Mouse (Mus musculus): ENCODE measurements around the gene Gm20388. TPM values are rescaled to one million over a fixed set of nuclear protein-coding genes. Genes with fewer than 3 reads are reported as not detected.
A peak's percentile ranks its signal among the peaks of the same experiment; 100 is the strongest.
"Not testable (repeated sequence)": the region's sequence is repeated elsewhere in the genome, so short reads cannot be mapped to it uniquely, and the experiment has no call there.

The Gm20388 gene
- polyA plus RNA-seq, 1 experiment from 2014 or later: 1.7 TPM

DNA sequence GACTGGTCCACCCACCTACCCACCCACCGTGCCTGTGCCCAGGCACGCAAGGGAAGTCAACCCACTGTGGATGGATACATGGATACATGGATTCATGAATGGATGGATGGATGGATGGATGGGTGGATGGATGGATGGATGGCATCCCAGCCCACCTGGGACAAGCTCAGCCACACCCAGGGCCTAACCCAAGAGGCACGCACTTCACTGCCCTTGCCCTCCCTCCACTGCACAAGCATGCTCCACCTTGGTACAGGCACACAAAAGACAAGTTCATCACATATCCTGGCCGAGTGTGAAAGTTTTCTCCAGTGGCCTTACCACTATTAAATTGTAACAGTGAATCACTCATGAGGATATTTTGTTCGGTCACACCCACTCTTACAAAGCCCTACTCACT, 3713.6 kb downstream of the Gm20388 start:
- DNase-seq (ENCODE audit: low spot score): no peak
- H3K9me3 ChIP-seq: no peaks in the 10 kb centered on the region
- 60% methylated on average over 5 of the region's 5 CpGs for WGBS
- peaks cover 48% of the 10 kb centered on the region for H3K27me3 ChIP-seq (ENCODE audit: insufficient read depth, poor library complexity, severe bottlenecking)
- no peak overlapping the region for H3K27ac ChIP-seq
- H3K36me3 ChIP-seq: no peaks in the 10 kb centered on the region
- 0 out of 2 replicates have a peak overlapping the region, but pooled peaks have one; percentile 2 for H3K4me3 ChIP-seq
- H3K4me1 ChIP-seq (replicated peaks): peaks cover 9% of the 10 kb centered on the region

DNA sequence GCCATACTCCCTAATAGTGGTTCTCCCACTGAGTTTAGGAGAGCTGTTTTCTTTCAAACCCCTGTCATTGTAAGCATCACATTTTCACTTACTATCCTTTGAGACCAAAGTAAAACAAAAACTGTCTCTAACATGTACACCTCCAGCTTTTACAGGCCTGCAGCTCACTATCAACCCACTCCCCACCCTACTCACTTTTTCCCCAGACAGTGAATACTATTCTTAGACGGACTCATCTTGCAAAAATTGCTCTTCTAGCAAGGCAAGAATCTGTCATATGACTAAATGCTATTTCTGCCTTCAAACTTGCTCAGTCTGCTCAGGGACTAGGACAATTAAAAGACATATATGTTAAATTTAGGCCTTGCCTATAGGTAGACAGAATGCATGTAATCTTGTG, 3714.1 kb downstream of the Gm20388 start:
- peaks cover 53% of the 10 kb centered on the region for H3K27me3 ChIP-seq (ENCODE audit: insufficient read depth, poor library complexity, severe bottlenecking)
- WGBS: 57% methylated on average over 1 of the region's 1 CpGs

DNA sequence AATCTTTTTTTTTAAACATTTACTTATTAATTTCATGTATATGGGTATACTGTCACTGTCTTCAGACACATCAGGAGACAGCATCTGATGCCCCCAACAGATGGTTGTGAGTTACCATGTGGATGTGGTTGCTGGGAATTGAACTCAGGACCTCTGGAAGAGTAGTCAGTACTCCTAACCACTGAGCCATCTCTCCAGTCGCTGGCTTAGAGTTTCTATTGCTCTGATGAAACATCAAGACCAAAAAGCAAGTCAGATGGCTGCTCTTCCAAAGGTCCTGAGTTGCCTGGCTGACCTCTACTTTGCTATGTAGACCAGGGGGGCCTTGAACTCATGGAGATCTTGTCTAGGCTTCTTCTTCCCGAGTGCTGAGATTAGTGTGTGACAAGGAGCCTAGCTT, 3715.1 kb downstream of the Gm20388 start:
- 30% methylated on average over 2 of the region's 2 CpGs for WGBS
- no peak overlapping the region for H3K4me3 ChIP-seq
- peaks cover 15% of the 10 kb centered on the region for H3K4me1 ChIP-seq (replicated peaks)
- H3K27me3 ChIP-seq (ENCODE audit: insufficient read depth, poor library complexity, severe bottlenecking): peaks cover 63% of the 10 kb centered on the region
- no peak overlapping the region for H3K27ac ChIP-seq
- no peaks in the 10 kb centered on the region for H3K9me3 ChIP-seq
- no peak for DNase-seq (ENCODE audit: low spot score)
- no peaks in the 10 kb centered on the region for H3K36me3 ChIP-seq

More for the DNA sequence above, 3714.1 kb downstream of the Gm20388 start:
- no peaks in the 10 kb centered on the region for H3K36me3 ChIP-seq
- no peaks in the 10 kb centered on the region for H3K9me3 ChIP-seq
- no peak overlapping the region for H3K4me3 ChIP-seq
- DNase-seq (ENCODE audit: low spot score): no peak
- H3K4me1 ChIP-seq (replicated peaks): peaks cover 10% of the 10 kb centered on the region
- H3K27ac ChIP-seq: no peak overlapping the region

DNA sequence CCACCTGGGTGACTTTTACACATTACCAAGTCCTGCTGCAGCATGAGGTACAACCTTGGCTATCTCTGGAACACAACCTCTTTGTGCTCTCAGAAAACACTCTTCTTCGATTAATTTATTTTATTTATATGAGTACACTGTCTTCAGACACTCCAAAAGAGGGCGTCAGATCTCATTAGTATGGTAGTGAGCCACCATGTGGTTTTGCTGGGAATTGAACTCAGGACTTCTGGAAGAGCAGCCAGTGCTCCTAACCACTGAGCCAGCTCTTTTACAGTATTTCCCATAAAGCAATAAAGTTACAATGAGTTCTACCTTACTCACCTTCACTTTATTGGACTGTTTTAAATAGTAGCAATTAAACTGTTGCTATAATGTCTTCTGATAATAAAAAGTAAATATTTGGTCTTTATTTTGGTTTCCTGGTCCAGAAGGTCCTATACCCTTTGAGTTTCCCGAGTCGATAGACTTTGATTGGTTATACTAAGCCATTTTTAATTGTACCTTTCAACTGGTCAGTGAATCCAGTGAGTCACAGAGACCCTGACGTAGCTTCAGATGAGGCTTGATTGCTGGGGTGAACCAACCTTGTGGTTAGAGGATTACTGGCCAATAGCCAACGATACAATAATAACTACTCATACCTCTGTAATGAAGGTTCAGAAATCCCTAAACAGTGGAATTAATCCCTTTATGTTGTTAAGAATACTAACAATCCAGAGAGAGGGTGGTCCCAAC, 3716.9 kb downstream of the Gm20388 start:
- H3K4me1 ChIP-seq (replicated peaks): peaks cover 16% of the 10 kb centered on the region
- no peak overlapping the region for H3K27ac ChIP-seq
- H3K27me3 ChIP-seq (ENCODE audit: insufficient read depth, poor library complexity, severe bottlenecking): peaks cover 72% of the 10 kb centered on the region
- no peaks in the 10 kb centered on the region for H3K36me3 ChIP-seq
- 69% methylated on average over 6 of the region's 6 CpGs for WGBS
- H3K4me3 ChIP-seq: 0 out of 2 replicates have a peak overlapping the region, but pooled peaks have one; percentile 51
- DNase-seq (ENCODE audit: low spot score): no peak
- H3K9me3 ChIP-seq: no peaks in the 10 kb centered on the region

DNA sequence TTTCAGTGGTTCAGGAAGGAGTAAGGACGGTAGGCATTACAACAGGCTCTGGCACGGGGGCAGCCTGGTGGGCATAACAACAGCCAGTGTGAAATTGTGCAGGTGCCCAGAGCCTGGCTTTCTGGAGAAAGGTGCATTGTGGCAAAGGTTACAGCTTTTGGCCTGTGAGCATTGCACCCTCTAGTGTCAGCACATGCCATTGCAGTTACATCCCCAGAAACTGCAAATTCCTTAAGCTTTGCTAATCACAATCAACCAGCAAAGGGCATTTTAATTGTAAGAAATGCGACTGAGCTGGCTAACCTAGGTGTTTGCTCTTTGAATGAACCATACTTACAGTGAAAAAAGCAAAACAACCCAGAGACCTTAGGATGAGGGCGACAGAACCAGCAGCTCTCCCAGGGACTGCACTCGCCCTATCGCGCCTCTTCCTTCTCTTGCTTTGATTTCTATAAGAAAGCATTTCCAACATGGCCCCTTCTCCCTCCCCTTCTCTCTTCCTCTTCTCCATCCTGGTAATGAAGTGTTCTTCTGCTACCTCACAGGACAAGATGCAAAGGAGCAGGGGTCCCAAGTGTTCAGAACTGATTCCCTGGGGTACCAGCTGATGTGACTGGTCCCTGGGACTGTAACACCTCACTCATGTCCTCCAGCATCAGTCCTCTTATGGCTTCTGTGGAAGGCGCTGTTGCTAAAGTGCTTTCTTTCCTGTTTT, 3717.8 kb downstream of the Gm20388 start:
- H3K27ac ChIP-seq: no peak overlapping the region
- H3K27me3 ChIP-seq (ENCODE audit: insufficient read depth, poor library complexity, severe bottlenecking): peaks cover 75% of the 10 kb centered on the region
- no peaks in the 10 kb centered on the region for H3K36me3 ChIP-seq
- peak; percentile 53 for DNase-seq (ENCODE audit: low spot score)
- WGBS: 3% methylated on average over 8 of the region's 8 CpGs
- peaks cover 16% of the 10 kb centered on the region for H3K4me1 ChIP-seq (replicated peaks)
- H3K4me3 ChIP-seq: peak overlapping the region; percentile 51
- H3K9me3 ChIP-seq: no peaks in the 10 kb centered on the region

DNA sequence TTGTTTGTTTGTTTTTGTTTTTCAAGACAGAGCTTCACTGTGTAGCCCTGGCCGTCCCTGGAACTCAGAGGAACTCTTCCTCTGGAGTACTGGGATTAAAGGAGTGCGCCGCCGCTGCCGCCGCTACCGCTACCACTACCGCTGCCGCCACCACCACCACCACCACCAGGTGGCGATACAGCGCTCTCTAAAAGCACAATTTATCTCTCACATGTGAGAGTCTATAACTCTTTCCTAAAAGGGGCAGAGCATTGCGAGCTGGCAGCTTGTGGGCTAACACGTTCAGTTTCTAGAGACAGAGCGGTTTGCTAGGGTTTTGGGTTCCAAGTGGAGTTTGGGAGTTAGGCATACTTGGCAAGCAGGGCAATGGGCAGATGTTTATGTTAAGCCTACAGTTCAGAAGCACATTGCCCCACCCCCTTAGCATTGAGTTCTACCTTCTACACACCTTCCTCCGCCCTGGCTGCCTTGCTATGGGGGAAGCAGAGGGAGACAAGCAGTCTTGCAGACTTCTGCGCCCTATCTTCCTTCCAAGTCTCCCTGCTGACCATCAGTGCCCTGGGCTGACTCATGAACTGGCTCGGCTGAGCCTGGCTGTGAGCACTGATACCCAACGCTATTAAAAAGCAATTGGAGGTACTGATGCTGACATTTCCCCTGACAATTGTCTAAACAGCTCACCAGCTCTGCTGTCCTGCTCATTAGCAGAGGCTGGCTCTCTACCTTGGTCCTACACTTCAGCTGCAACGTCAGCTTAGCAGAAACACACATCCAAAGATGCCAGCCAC, 3718.5 kb downstream of the Gm20388 start:
- DNase-seq (ENCODE audit: low spot score): peak; percentile 87
- peaks cover 74% of the 10 kb centered on the region for H3K27me3 ChIP-seq (ENCODE audit: insufficient read depth, poor library complexity, severe bottlenecking)

DNA sequence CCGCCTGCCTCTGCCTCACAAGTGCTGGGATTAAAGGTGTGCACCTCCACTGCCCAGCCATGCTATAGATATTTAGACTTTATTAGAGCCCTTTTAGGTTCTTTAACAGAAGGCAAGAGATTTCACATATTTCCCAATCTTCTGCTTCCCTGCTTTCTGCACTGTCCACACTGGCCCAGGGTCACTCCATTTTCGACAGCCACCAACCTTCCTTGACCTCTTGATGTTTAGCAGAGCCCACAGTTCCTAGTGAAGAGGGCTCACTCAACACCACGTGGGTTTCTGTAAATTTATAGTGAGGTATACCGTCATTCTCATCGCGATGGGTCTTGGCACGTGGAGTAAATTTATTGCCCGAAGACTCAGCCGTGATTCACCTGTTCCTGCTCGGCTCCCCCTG, 3719.4 kb downstream of the Gm20388 start:
- Histone ChIP-seq H3K9me3 (no peaks in the 10 kb centered on the region), H3K36me3 (no peaks in the 10 kb centered on the region), H3K27me3 (ENCODE audit: insufficient read depth, poor library complexity, severe bottlenecking) (peaks cover 65% of the 10 kb centered on the region), H3K27ac (no peak overlapping the region), H3K4me1 (replicated peaks) (peaks cover 16% of the 10 kb centered on the region), H3K4me3 (no peak overlapping the region)
- DNase-seq (ENCODE audit: low spot score): no peak
- 59% methylated on average over 10 of the region's 10 CpGs for WGBS

More for the DNA sequence above, 3718.5 kb downstream of the Gm20388 start:
- H3K9me3 ChIP-seq: no peaks in the 10 kb centered on the region
- no peaks in the 10 kb centered on the region for H3K36me3 ChIP-seq
- H3K4me3 ChIP-seq: peak overlapping the region; percentile 51
- H3K4me1 ChIP-seq (replicated peaks): peaks cover 16% of the 10 kb centered on the region
- no peak overlapping the region for H3K27ac ChIP-seq
- 12% methylated on average over 19 of the region's 19 CpGs for WGBS

DNA sequence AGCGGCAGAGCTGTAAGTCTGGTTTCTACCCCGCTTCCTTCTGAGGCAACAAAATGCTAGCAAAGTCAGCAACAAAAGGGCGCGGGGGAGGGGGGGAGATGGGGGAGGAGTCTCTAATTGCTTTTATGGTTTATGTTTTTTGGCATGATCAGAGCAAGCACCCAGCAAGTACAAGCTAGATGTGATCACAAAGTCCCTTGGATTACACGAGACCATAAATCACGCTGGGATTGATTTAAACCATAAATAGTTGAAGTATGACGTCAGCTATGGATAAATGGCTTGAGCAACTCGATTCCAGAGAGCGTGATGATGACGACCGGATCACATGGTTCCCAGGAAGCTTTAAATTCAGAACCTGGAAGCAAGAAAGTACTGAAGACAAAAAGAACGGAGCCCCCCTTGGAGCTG, 3720.2 kb downstream of the Gm20388 start:
- 36% methylated on average over 12 of the region's 12 CpGs for WGBS
- Histone ChIP-seq H3K36me3 (no peaks in the 10 kb centered on the region), H3K4me1 (replicated peaks) (peaks cover 16% of the 10 kb centered on the region), H3K4me3 (peak overlapping the region; percentile 39), H3K9me3 (no peaks in the 10 kb centered on the region), H3K27ac (no peak overlapping the region), H3K27me3 (ENCODE audit: insufficient read depth, poor library complexity, severe bottlenecking) (peaks cover 57% of the 10 kb centered on the region)
- DNase-seq (ENCODE audit: low spot score): no peak

DNA sequence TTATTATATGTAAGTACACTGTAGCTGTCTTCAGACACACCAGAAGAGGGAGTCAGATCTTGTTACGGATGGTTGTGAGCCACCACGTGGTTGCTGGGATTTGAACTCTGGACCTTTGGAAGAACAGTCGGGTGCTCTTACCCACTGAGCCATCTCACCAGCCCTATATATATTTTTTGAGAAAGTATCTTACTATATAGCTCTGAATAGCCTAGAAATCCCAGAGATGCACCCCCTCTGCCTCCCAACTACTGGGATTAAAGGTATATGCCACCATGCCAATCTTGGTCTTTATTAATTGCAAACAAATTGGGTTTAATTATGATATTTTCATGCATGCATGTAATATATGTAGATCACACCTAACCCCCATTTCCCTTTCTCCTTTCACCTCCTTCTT, 3721.1 kb downstream of the Gm20388 start:
- H3K27ac ChIP-seq; H3K4me3 ChIP-seq; H3K36me3 ChIP-seq; DNase-seq (ENCODE audit: low spot score); H3K9me3 ChIP-seq: not testable (repeated sequence)
- peaks cover 49% of the 10 kb centered on the region for H3K27me3 ChIP-seq (ENCODE audit: insufficient read depth, poor library complexity, severe bottlenecking)
- 65% methylated on average over 3 of the region's 3 CpGs for WGBS
- H3K4me1 ChIP-seq (replicated peaks): peaks cover 16% of the 10 kb centered on the region

DNA sequence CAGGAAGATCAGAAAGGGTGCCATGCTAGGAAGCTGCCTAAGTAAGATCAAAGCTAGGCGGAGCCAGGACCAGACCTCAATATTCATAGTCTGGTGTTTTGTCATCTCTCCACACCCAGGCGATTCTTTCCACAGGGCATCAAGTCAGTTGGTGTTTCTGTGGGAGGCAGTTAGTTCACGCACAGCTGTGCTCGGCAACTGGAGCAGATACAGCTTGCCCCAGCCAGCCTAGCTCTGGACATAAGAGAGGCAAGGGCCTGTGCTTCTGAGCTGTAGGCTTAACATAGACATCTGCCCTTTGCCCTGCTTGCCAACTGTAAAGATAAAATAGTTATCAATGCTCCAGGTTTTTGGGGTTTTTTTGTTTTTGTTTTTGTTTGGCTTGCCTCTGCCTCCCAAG, 3721.6 kb downstream of the Gm20388 start:
- 81% methylated on average over 4 of the region's 4 CpGs for WGBS
- DNase-seq (ENCODE audit: low spot score): no peak

DNA sequence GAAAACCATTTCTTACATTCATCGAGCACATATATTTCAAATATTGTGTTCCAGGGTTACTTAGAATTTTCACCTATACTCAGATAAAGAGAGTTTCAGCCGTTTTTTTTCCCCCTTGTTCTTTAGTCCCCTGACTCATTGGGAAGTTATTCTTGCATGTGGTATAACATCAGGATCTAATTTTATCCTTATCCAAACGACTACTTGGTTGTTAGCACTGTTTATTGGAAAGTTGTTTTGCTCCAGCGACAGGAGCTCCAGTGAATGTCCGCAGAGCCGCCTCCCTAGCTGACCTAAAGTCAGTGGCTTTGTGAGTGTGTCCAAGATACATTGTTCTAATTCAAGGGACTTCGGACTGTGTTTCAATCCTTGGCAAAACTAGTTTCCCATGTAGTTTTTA, 3723.2 kb downstream of the Gm20388 start:
- no peak overlapping the region for H3K27ac ChIP-seq
- peaks cover 9% of the 10 kb centered on the region for H3K4me1 ChIP-seq (replicated peaks)
- H3K4me3 ChIP-seq: no peak overlapping the region
- H3K9me3 ChIP-seq: no peaks in the 10 kb centered on the region
- peaks cover 30% of the 10 kb centered on the region for H3K27me3 ChIP-seq (ENCODE audit: insufficient read depth, poor library complexity, severe bottlenecking)
- 74% methylated on average over 7 of the region's 7 CpGs for WGBS
- DNase-seq (ENCODE audit: low spot score): no peak
- H3K36me3 ChIP-seq: no peaks in the 10 kb centered on the region

More for the DNA sequence above, 3721.6 kb downstream of the Gm20388 start:
- H3K4me3 ChIP-seq: no peak overlapping the region
- no peak overlapping the region for H3K27ac ChIP-seq
- H3K9me3 ChIP-seq: no peaks in the 10 kb centered on the region
- no peaks in the 10 kb centered on the region for H3K36me3 ChIP-seq
- H3K27me3 ChIP-seq (ENCODE audit: insufficient read depth, poor library complexity, severe bottlenecking): peaks cover 44% of the 10 kb centered on the region
- peaks cover 16% of the 10 kb centered on the region for H3K4me1 ChIP-seq (replicated peaks)

DNA sequence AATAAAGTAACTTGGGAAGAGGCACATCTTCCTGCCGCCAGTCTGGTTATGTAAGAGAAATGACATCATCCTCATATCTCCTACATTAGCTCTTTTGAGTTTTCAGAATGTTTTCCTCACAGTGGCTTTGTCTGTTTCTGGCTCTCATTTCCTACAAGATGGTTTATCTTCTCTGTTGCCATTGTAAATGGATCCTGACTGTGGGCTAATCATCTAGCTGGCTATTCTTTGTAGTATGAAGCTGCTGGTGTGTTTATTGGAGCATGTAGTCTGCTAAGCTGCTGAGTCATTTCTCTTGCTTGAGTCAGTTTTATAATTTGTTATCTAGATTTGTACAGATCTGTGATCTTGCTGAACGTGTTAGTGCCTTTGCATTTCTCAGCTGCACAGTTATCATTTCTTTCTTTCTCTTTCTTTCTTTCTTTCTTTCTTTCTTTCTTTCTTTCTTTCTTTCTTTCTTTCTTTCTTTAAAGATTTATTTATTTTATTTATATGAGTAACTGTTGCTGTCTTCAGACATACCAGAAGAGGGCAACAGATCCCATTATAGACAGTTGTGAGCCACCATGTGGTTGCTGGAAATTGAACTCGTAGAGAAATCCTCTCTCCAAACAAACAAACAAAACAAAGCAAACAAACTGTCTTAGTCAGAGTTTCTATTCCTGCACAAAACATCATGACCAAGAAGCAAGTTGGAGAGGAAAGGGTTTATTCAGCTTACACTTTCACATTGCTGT, 3723.9 kb downstream of the Gm20388 start:
- H3K27me3 ChIP-seq (ENCODE audit: insufficient read depth, poor library complexity, severe bottlenecking): peaks cover 24% of the 10 kb centered on the region
- H3K36me3 ChIP-seq: no peaks in the 10 kb centered on the region
- H3K4me1 ChIP-seq (replicated peaks): peaks cover 6% of the 10 kb centered on the region
- H3K9me3 ChIP-seq: no peaks in the 10 kb centered on the region
- no peak for DNase-seq (ENCODE audit: low spot score)
- no peak overlapping the region for H3K4me3 ChIP-seq
- no peak overlapping the region for H3K27ac ChIP-seq
- 69% methylated on average over 3 of the region's 3 CpGs for WGBS

Data from hindbrain, embryonic 10.5 days (tissue).